25 mouse cellular contexts compared by ENCODE assay signal in genomic region chr9:45313913-45314312, GRCm38 (mm10). TPM values are rescaled to one million over a fixed set of nuclear protein-coding genes. Genes with fewer than 3 reads are reported as not detected.
"Had no signal": no experiment of that assay in that cellular context is flagged by ENCODE, and none has a peak within 500 bp of the region (broad histone marks: within the 10 kb centered on the region; RNA-seq: fewer than 3 reads in every experiment).

No protein-coding gene starts in this region.

- H3K36me3 ChIP-seq: liver, embryonic 13.5 days; liver, embryonic 15.5 days; lung, embryonic 15.5 days; midbrain, embryonic 13.5 days; midbrain, embryonic 15.5 days; neural tube, embryonic 13.5 days; neural tube, embryonic 15.5 days had no signal

- H3K4me1 ChIP-seq: liver, embryonic 13.5 days; liver, embryonic 15.5 days; midbrain, embryonic 13.5 days; midbrain, embryonic 15.5 days; neural tube, embryonic 13.5 days; neural tube, embryonic 15.5 days had no signal

- ATAC-seq: liver, postnatal 0 days; lung, postnatal 0 days; midbrain, embryonic 13.5 days; midbrain, embryonic 15.5 days had no signal

- DNase-seq: liver, embryonic 13.5 days; liver, postnatal 0 days; lung, adult 2 months; lung, postnatal 14 days; lung, postnatal 36 days; right cerebral cortex, adult 18-20 months; right cerebral cortex, postnatal 25 days; right cerebral cortex, postnatal 4 days; spleen, adult 18-20 months; thymus, adult 18-20 months; thymus, postnatal 14 days; thymus, postnatal 36 days had no signal

- H3K4me3 ChIP-seq: liver, embryonic 13.5 days; liver, embryonic 15.5 days; lung, embryonic 15.5 days; megakaryocyte, embryonic 14.5 days; midbrain, embryonic 13.5 days; midbrain, embryonic 15.5 days; myocyte; neural tube, embryonic 13.5 days; neural tube, embryonic 15.5 days had no signal

- H3K27me3 ChIP-seq: midbrain, embryonic 13.5 days; midbrain, embryonic 15.5 days; neural tube, embryonic 13.5 days; neural tube, embryonic 15.5 days had no signal

- H3K4me2 ChIP-seq: liver, embryonic 13.5 days; liver, embryonic 15.5 days; lung, embryonic 15.5 days; midbrain, embryonic 11.5 days; midbrain, embryonic 13.5 days; midbrain, embryonic 15.5 days; neural tube, embryonic 13.5 days; neural tube, embryonic 15.5 days had no signal

- H3K9me3 ChIP-seq: liver, embryonic 13.5 days; liver, embryonic 15.5 days; lung, embryonic 15.5 days; megakaryocyte, embryonic 14.5 days; midbrain, embryonic 13.5 days; midbrain, embryonic 15.5 days; neural tube, embryonic 13.5 days; neural tube, embryonic 15.5 days had no signal

- H3K9ac ChIP-seq: liver, embryonic 13.5 days; liver, embryonic 15.5 days; liver, postnatal 0 days; lung, embryonic 15.5 days; midbrain, embryonic 13.5 days; midbrain, embryonic 15.5 days; neural tube, embryonic 13.5 days; neural tube, embryonic 15.5 days had no signal

- H3K27ac ChIP-seq: liver, embryonic 13.5 days; liver, embryonic 15.5 days; lung, embryonic 15.5 days; macrophage; midbrain, embryonic 13.5 days; midbrain, embryonic 15.5 days; neural tube, embryonic 13.5 days; neural tube, embryonic 15.5 days had no signal

RNA-seq across cellular contexts. Expression of gene Tmprss13, which starts 5.0 kb away (rescaled TPM):
- polyA plus RNA-seq: liver, embryonic 13.5 days; liver, embryonic 15.5 days; liver, postnatal 0 days; macrophage; midbrain, embryonic 11.5 days; midbrain, embryonic 13.5 days; midbrain, embryonic 15.5 days; midbrain, postnatal 0 days; myocyte; neural tube, embryonic 11.5 days; neural tube, embryonic 13.5 days had no signal

RNA-seq across cellular contexts. Expression of gene Il10ra, which starts 45.0 kb away (rescaled TPM):
- polyA plus RNA-seq: myocyte had no signal

RNA-seq across cellular contexts. Expression of gene Fxyd6, which starts 56.1 kb away (rescaled TPM):
- polyA plus RNA-seq: macrophage had no signal
